Mouse (Mus musculus) liver, embryonic 11.5 days (tissue): Measurements from ENCODE around the gene Palb2. TPM values are rescaled to one million over a fixed set of nuclear protein-coding genes. Genes with fewer than 3 reads are reported as not detected.

Experiments used
- ATAC-seq: fragments of 200-750 bp; cut with Nextera tagmentation; replicated peaks from 2 replicates; pipeline ENCODE4 v1.8.0; 2017; ENCODE audit warnings: moderate number of reproducible peaks, mild to moderate bottlenecking, moderate TSS enrichment, moderate library complexity; ENCODE audit not compliant: low FRiP score
- DNase-seq: peaks from one replicate; pipeline ENCODE4 v3.0.0-alpha.2; 2017; ENCODE audit warnings: low spot score
- H3K27ac ChIP-seq: fragments of 300-500 bp; sonication (generic); 2 replicates; pipeline ENCODE4 v1.5.1; 2014; ENCODE audit warnings: mild to moderate bottlenecking, low read depth, low read length, control low read depth
- H3K27me3 ChIP-seq: fragments of 300-500 bp; sonication (generic); replicated peaks from 2 replicates; pipeline ENCODE4 v1.6.1; 2014; ENCODE audit warnings: low read length, mixed read lengths; ENCODE audit not compliant: control insufficient read depth, insufficient read depth
- H3K36me3 ChIP-seq: fragments of 300-500 bp; sonication (generic); 2 replicates; pipeline ENCODE4 v1.6.1; 2014; ENCODE audit warnings: mild to moderate bottlenecking, low read length, moderate library complexity, mixed read lengths; ENCODE audit not compliant: control insufficient read depth, insufficient read depth
- H3K4me1 ChIP-seq: fragments of 300-500 bp; sonication (generic); replicated peaks from 2 replicates; pipeline ENCODE4 v1.6.1; 2014; ENCODE audit warnings: low read length, mixed read lengths; ENCODE audit not compliant: control insufficient read depth, insufficient read depth
- H3K4me2 ChIP-seq: fragments of 300-500 bp; sonication (generic); 2 replicates; pipeline ENCODE4 v1.6.1; 2014; ENCODE audit warnings: mild to moderate bottlenecking, control low read depth, moderate library complexity
- H3K4me3 ChIP-seq: fragments of 300-500 bp; sonication (generic); 2 replicates; pipeline ENCODE4 v1.5.1; 2014; ENCODE audit warnings: low read depth, low read length, control low read depth
- H3K9ac ChIP-seq: fragments of 300-500 bp; sonication (generic); 2 replicates; pipeline ENCODE4 v1.6.1; 2014; ENCODE audit warnings: low read depth, low read length, control low read depth
- H3K9me3 ChIP-seq: fragments of 300-500 bp; sonication (generic); 2 replicates; pipeline ENCODE4 v1.6.1; 2016; ENCODE audit warnings: low read length, inconsistent platforms, mixed read lengths; ENCODE audit not compliant: control insufficient read depth
- WGBS: fragments of 180-500 bp; shearing (Covaris S2); extraction: QIAGEN DNeasy Blood & Tissue Kit; methylation state at CpG from one replicate; pipeline ENCODE4 v1.1.7; 2014; 5-methylcytosine and 5-hydroxymethylcytosine counted together
- polyA plus RNA-seq: library from polyadenylated mRNA; unstranded; fragments of >200 nt; fragmentation: Nextera tagmentation; extraction: Ambion mirVana; gene quantifications from 2 replicates; pipeline ENCODE4 v1.2.1, GENCODE M21; 2014

Palb2 gene
- polyA plus RNA-seq, 1 experiment from 2014 or later = 27.8 TPM

- WGBS = 91% methylated on average over 11 of the region's 11 CpGs
- no peaks in the 10 kb centered on the region for H3K9me3 ChIP-seq
- ATAC-seq (no peak), DNase-seq (no peak)
- H3K4me2 ChIP-seq = no peak overlapping the region
- H3K27me3 ChIP-seq = no peaks in the 10 kb centered on the region
- H3K9ac ChIP-seq = no peak overlapping the region
- H3K36me3 ChIP-seq = peaks cover 44% of the 10 kb centered on the region
- H3K27ac ChIP-seq = no peak overlapping the region
- no peak overlapping the region for H3K4me3 ChIP-seq
- no peaks in the 10 kb centered on the region for H3K4me1 ChIP-seq
Measured at GRCm38 (mm10) chr7:122087195-122087982, 45.4 kb downstream of the Palb2 start.

- Histone ChIP-seq H3K4me3 (no peak overlapping the region), H3K27me3 (no peaks in the 10 kb centered on the region), H3K9me3 (no peaks in the 10 kb centered on the region), H3K4me1 (no peaks in the 10 kb centered on the region), H3K36me3 (peaks cover 41% of the 10 kb centered on the region), H3K4me2 (no peak overlapping the region), H3K9ac (no peak overlapping the region), H3K27ac (no peak overlapping the region)
- no peak for ATAC-seq
- no peak for DNase-seq
- 97% methylated on average over 1 of the region's 1 CpGs for WGBS
Measured at GRCm38 (mm10) chr7:122081071-122081470, 51.7 kb downstream of the Palb2 start.

GRCm38 (mm10) chr7:122079798-122080554 lies 52.8 kb downstream of the Palb2 start:
- WGBS = 92% methylated on average over 8 of the region's 8 CpGs
- Histone ChIP-seq H3K27ac (no peak overlapping the region), H3K9me3 (no peaks in the 10 kb centered on the region), H3K4me3 (no peak overlapping the region), H3K36me3 (peaks cover 48% of the 10 kb centered on the region), H3K4me2 (no peak overlapping the region), H3K4me1 (no peaks in the 10 kb centered on the region), H3K9ac (no peak overlapping the region), H3K27me3 (no peaks in the 10 kb centered on the region)
- ATAC-seq = no peak
- DNase-seq = no peak

- WGBS = 77% methylated on average over 3 of the region's 3 CpGs
- no peak overlapping the region for H3K9ac ChIP-seq
- no peaks in the 10 kb centered on the region for H3K9me3 ChIP-seq
- H3K4me2 ChIP-seq = no peak overlapping the region
- no peaks in the 10 kb centered on the region for H3K27me3 ChIP-seq
- ATAC-seq = peak; percentile 53; the same call in 1 of the 2 replicates
- H3K4me3 ChIP-seq = no peak overlapping the region
- peaks cover 69% of the 10 kb centered on the region for H3K36me3 ChIP-seq
- DNase-seq = no peak
- H3K4me1 ChIP-seq = no peaks in the 10 kb centered on the region; the same call in 1 of the 2 replicates
- no peak overlapping the region for H3K27ac ChIP-seq
Measured at GRCm38 (mm10) chr7:122074374-122074773, 58.4 kb downstream of the Palb2 start.

GRCm38 (mm10) chr7:122067517-122068381 lies 65.0 kb downstream of the Palb2 start:
- DNase-seq (peak; percentile 50), ATAC-seq (peak; percentile 21)
- Histone ChIP-seq H3K4me2 (peak overlapping the region; percentile 94), H3K27me3 (no peaks in the 10 kb centered on the region), H3K4me3 (peak overlapping the region; percentile 100), H3K27ac (peak overlapping the region; percentile 92), H3K4me1 (peaks cover 24% of the 10 kb centered on the region), H3K9me3 (no peaks in the 10 kb centered on the region), H3K36me3 (peaks cover 26% of the 10 kb centered on the region), H3K9ac (peak overlapping the region; percentile 98)
- WGBS = 1% methylated on average over 56 of the region's 58 CpGs

GRCm38 (mm10) chr7:122066945-122067516 lies 65.8 kb downstream of the Palb2 start, which contains the start of the genes Ubfd1 and Ears2:
Gene Ubfd1, plus strand, starts transcription at chr7:122067175.
Gene Ears2, minus strand, starts transcription at chr7:122067263.
- no peaks in the 10 kb centered on the region for H3K9me3 ChIP-seq
- H3K4me3 ChIP-seq = peak within 1 kb of the TSS; percentile 100
- H3K4me2 ChIP-seq = peak within 1 kb of the TSS; percentile 94
- peak within 1 kb of the TSS; percentile 92 for H3K27ac ChIP-seq
- no peaks in the 10 kb centered on the region for H3K27me3 ChIP-seq
- H3K36me3 ChIP-seq = peaks cover 22% of the 10 kb centered on the region
- DNase-seq = peak; percentile 98
- ATAC-seq = peak; percentile 95
- H3K4me1 ChIP-seq = peaks cover 24% of the 10 kb centered on the region
- WGBS = under 1% methylated on average over 60 of the region's 60 CpGs
- H3K9ac ChIP-seq = peak within 1 kb of the TSS; percentile 98

- peak overlapping the region; percentile 94 for H3K4me2 ChIP-seq
- H3K36me3 ChIP-seq = peaks cover 16% of the 10 kb centered on the region
- peak overlapping the region; percentile 100 for H3K4me3 ChIP-seq
- peak overlapping the region; percentile 92 for H3K27ac ChIP-seq
- peaks cover 24% of the 10 kb centered on the region for H3K4me1 ChIP-seq
- peak overlapping the region; percentile 98 for H3K9ac ChIP-seq
- no peaks in the 10 kb centered on the region for H3K9me3 ChIP-seq
- DNase-seq (no peak), ATAC-seq (peak; percentile 55)
- H3K27me3 ChIP-seq = no peaks in the 10 kb centered on the region
- WGBS = 12% methylated on average over 31 of the region's 31 CpGs
Measured at GRCm38 (mm10) chr7:122066102-122066944, 66.5 kb downstream of the Palb2 start.
